Mouse (Mus musculus) liver, embryonic 15.5 days (tissue): Measurements from ENCODE around the gene Adat3. TPM values are rescaled to one million over a fixed set of nuclear protein-coding genes. Genes with fewer than 3 reads are reported as not detected.
A peak's percentile ranks its signal among the peaks of the same experiment; 100 is the strongest.

Experiments used
- ATAC-seq: fragments of 200-750 bp; cut with Nextera tagmentation; 2 replicates; pipeline ENCODE4 v1.8.0; 2017; ENCODE audit warnings: moderate number of reproducible peaks, mild to moderate bottlenecking, moderate library complexity; ENCODE audit not compliant: insufficient read depth
- H3K27ac ChIP-seq: fragments of 300-500 bp; sonication (generic); replicated peaks from 2 replicates; pipeline ENCODE4 v1.5.1; 2015; ENCODE audit warnings: mild to moderate bottlenecking, inconsistent platforms
- H3K27me3 ChIP-seq: fragments of 300-500 bp; sonication (generic); 2 replicates; pipeline ENCODE4 v1.6.1; 2015; ENCODE audit warnings: mild to moderate bottlenecking, inconsistent platforms
- H3K36me3 ChIP-seq: fragments of 300-500 bp; sonication (generic); replicated peaks from 2 replicates; pipeline ENCODE4 v1.6.1; 2015; ENCODE audit warnings: moderate library complexity, mild to moderate bottlenecking, inconsistent platforms
- H3K4me1 ChIP-seq: fragments of 300-500 bp; sonication (generic); replicated peaks from 2 replicates; pipeline ENCODE4 v1.6.1; 2015; ENCODE audit warnings: inconsistent platforms
- H3K4me2 ChIP-seq: fragments of 300-500 bp; sonication (generic); 2 replicates; pipeline ENCODE4 v1.6.1; 2015; ENCODE audit warnings: moderate library complexity, mild to moderate bottlenecking, inconsistent platforms
- H3K4me3 ChIP-seq: fragments of 300-500 bp; sonication (generic); replicated peaks from 2 replicates; pipeline ENCODE4 v1.5.1; 2015; ENCODE audit warnings: mild to moderate bottlenecking, inconsistent platforms
- H3K9ac ChIP-seq: fragments of 300-500 bp; sonication (generic); 2 replicates; pipeline ENCODE4 v1.6.1; 2015; ENCODE audit warnings: moderate library complexity, mild to moderate bottlenecking, inconsistent platforms
- H3K9me3 ChIP-seq: fragments of 300-500 bp; sonication (generic); replicated peaks from 2 replicates; pipeline ENCODE4 v1.6.1; 2016; ENCODE audit warnings: inconsistent platforms
- WGBS: fragments of 180-500 bp; shearing (Covaris S2); methylation state at CpG from one replicate; pipeline ENCODE4 v1.1.7; 2015; ENCODE audit warnings: mixed read lengths; ENCODE audit not compliant: insufficient replicate concordance; 5-methylcytosine and 5-hydroxymethylcytosine counted together
- microRNA-seq: library from miRNA; unstranded; fragments of <30 nt; microRNA quantifications from one replicate; pipeline ENCODE4, GENCODE M21; 2016
- polyA plus RNA-seq: library from polyadenylated mRNA; unstranded; fragments of >200 nt; fragmentation: Nextera tagmentation; extraction: Ambion mirVana; gene quantifications from 2 replicates; pipeline ENCODE4 v1.2.1, GENCODE M21; 2015

Gene Adat3
- polyA plus RNA-seq, 1 experiment from 2014 or later, result 4.8 TPM

- Histone ChIP-seq H3K36me3 (no peaks in the 10 kb centered on the region), H3K9me3 (no peaks in the 10 kb centered on the region), H3K4me3 (peak within 1 kb of the TSS; percentile 86), H3K4me2 (peak within 1 kb of the TSS; percentile 92), H3K27me3 (no peaks in the 10 kb centered on the region), H3K27ac (peak within 1 kb of the TSS; percentile 87), H3K4me1 (peaks cover 71% of the 10 kb centered on the region), H3K9ac (peak within 1 kb of the TSS; percentile 90)
- peak; percentile 9; the same call in 1 of the 2 replicates for ATAC-seq
- 35% methylated on average over 15 of the region's 15 CpGs for WGBS
Observed at GRCm38 (mm10) chr10:80656863-80657623, 54.4 kb downstream of the Adat3 start, which contains the start of gene Btbd2. Gene Btbd2 (minus strand): TSS chr10:80657071.

Small RNAs within 50 kb of the gene (microRNA-seq; reads per million reads assigned to microRNA genes)
- gene Mir6912, result 1.0 reads per million

Other genes starting within 250 kb of the Adat3 start
- gene Plk5, start 246.4 kb upstream of the Adat3 start, polyA plus RNA-seq, result 0.03 and 0.06 TPM in 2 replicates
- 0.78 and 0.92 TPM in 2 replicates for gene Mex3d, start 215.2 kb upstream of the Adat3 start, polyA plus RNA-seq
- 63.2 and 74.5 TPM in 2 replicates for gene Mbd3, start 203.3 kb upstream of the Adat3 start, polyA plus RNA-seq
- 526 and 581 TPM in 2 replicates for gene Uqcr11, start 196.1 kb upstream of the Adat3 start, polyA plus RNA-seq
- 52.8 and 59.5 TPM in 2 replicates for gene Tcf3, start 169.2 kb upstream of the Adat3 start, polyA plus RNA-seq
- gene Onecut3, start 108.0 kb upstream of the Adat3 start, polyA plus RNA-seq, result not detected in 2 replicates
- gene Atp8b3, start 63.8 kb upstream of the Adat3 start, polyA plus RNA-seq, result 0.02 TPM in 1 of 2 replicates, not detected in the other
- gene Rexo1, start 41.3 kb upstream of the Adat3 start, polyA plus RNA-seq, result 12.8 and 15.6 TPM in 2 replicates
- gene Klf16, start 25.6 kb upstream of the Adat3 start, polyA plus RNA-seq, result 11.7 and 12.1 TPM in 2 replicates
- 50.8 and 62.8 TPM in 2 replicates for gene Abhd17a, start 12.5 kb upstream of the Adat3 start, polyA plus RNA-seq
- 41.9 and 45.3 TPM in 2 replicates for gene Scamp4, start within 50 bp of the Adat3 start, polyA plus RNA-seq
- 1.5 TPM in 2 replicates for gene Gm49322, start 3.1 kb downstream of the Adat3 start, polyA plus RNA-seq
- 49.7 and 60.4 TPM in 2 replicates for gene Csnk1g2, start 20.0 kb downstream of the Adat3 start, polyA plus RNA-seq
- gene Btbd2, start 54.2 kb downstream of the Adat3 start, polyA plus RNA-seq, result 14.4 and 15.9 TPM in 2 replicates
- gene Mknk2, start 75.2 kb downstream of the Adat3 start, polyA plus RNA-seq, result 74.9 and 84.6 TPM in 2 replicates
- 28.0 and 31.6 TPM in 2 replicates for gene Mob3a, start 99.1 kb downstream of the Adat3 start, polyA plus RNA-seq
- gene Izumo4, start 99.3 kb downstream of the Adat3 start, polyA plus RNA-seq, result 7.1 and 8.1 TPM in 2 replicates
- gene Ap3d1, start 139.4 kb downstream of the Adat3 start, polyA plus RNA-seq, result 20.2 and 21.8 TPM in 2 replicates
- gene Dot1l, start 152.3 kb downstream of the Adat3 start, polyA plus RNA-seq, result 8.1 and 9.3 TPM in 2 replicates
- 31.3 and 32.8 TPM in 2 replicates for gene Sf3a2, start 195.3 kb downstream of the Adat3 start, polyA plus RNA-seq
- gene Plekhj1, start 195.7 kb downstream of the Adat3 start, polyA plus RNA-seq, result 73.6 and 83.0 TPM in 2 replicates
- 0.10 and 0.12 TPM in 2 replicates for gene Amh, start 202.4 kb downstream of the Adat3 start, polyA plus RNA-seq
- gene Jsrp1, start 210.6 kb downstream of the Adat3 start, polyA plus RNA-seq, result 0.97 and 1.3 TPM in 2 replicates
- 1,470 and 1,719 TPM in 2 replicates for gene Oaz1, start 223.8 kb downstream of the Adat3 start, polyA plus RNA-seq
- gene Lingo3, start 241.2 kb downstream of the Adat3 start, polyA plus RNA-seq, result not detected in 2 replicates